Mouse (Mus musculus) adrenal gland, postnatal 36 days (tissue): ENCODE results near the gene Pcif1. TPM values are rescaled to one million over a fixed set of nuclear protein-coding genes. Genes with fewer than 3 reads are reported as not detected.

Experiments
- DNase-seq, 2 experiments: peaks; one replicate each; pipeline ENCODE4 v3.0.0; 2021; ENCODE audit warnings: mixed read lengths in 1 of 2
- total RNA-seq, 2 experiments: library from RNA; stranded (reverse); gene quantifications; 2 replicates each; pipeline ENCODE4 v1.2.3; 2021

Gene Pcif1
- total RNA-seq, 2 experiments from 2014 or later, result 45.4 to 53.9 TPM

- DNase-seq, result peak in 1 of 2 experiments; percentile 60
These were observed 14.9 kb downstream of the Pcif1 start for GRCm38 (mm10) chr2:164894048-164894447.

GRCm38 (mm10) chr2:164894644-164895043, 15.5 kb downstream of the Pcif1 start:
- DNase-seq, result no peak

GRCm38 (mm10) chr2:164895885-164896284, 16.8 kb downstream of the Pcif1 start:
- no peak for DNase-seq

GRCm38 (mm10) chr2:164898008-164898407, 18.9 kb downstream of the Pcif1 start:
- no peak for DNase-seq

GRCm38 (mm10) chr2:164899034-164899433, 19.9 kb downstream of the Pcif1 start:
- no peak for DNase-seq

- no peak for DNase-seq
These were observed 20.8 kb downstream of the Pcif1 start for GRCm38 (mm10) chr2:164899723-164900459.

GRCm38 (mm10) chr2:164901380-164901779, 22.3 kb downstream of the Pcif1 start:
- DNase-seq, result no peak

- no peak for DNase-seq
These were observed 24.4 kb downstream of the Pcif1 start for GRCm38 (mm10) chr2:164903496-164903895.

GRCm38 (mm10) chr2:164906071-164906470, 27.0 kb downstream of the Pcif1 start:
- no peak for DNase-seq

- DNase-seq, result no peak
These were observed 28.4 kb downstream of the Pcif1 start for GRCm38 (mm10) chr2:164907511-164907910.

- no peak for DNase-seq
These were observed 28.9 kb downstream of the Pcif1 start for GRCm38 (mm10) chr2:164908011-164908410.

GRCm38 (mm10) chr2:164909100-164909499, 30.0 kb downstream of the Pcif1 start:
- DNase-seq, result no peak

- DNase-seq, result peak in 1 of 2 experiments; percentile 61
These were observed 30.4 kb downstream of the Pcif1 start for GRCm38 (mm10) chr2:164909542-164909941.

GRCm38 (mm10) chr2:164910360-164911061, 31.4 kb downstream of the Pcif1 start:
- peak; percentile 37 to 51 for DNase-seq

- peak; percentile 94 to 97 for DNase-seq
These were observed 32.3 kb downstream of the Pcif1 start, which contains the start of gene Zfp335 for GRCm38 (mm10) chr2:164911086-164912048. TSS of gene Zfp335 (minus strand) at chr2:164911757.

- DNase-seq, result peak; percentile 63 to 68
These were observed 33.0 kb downstream of the Pcif1 start for GRCm38 (mm10) chr2:164912151-164912550.

GRCm38 (mm10) chr2:164912749-164913427, 33.8 kb downstream of the Pcif1 start:
- DNase-seq, result no peak

GRCm38 (mm10) chr2:164913428-164913786, 34.3 kb downstream of the Pcif1 start:
- peak in 1 of 2 experiments; percentile 50 for DNase-seq

- no peak for DNase-seq
These were observed 37.7 kb downstream of the Pcif1 start for GRCm38 (mm10) chr2:164916820-164917219.

- no peak for DNase-seq
These were observed 38.3 kb downstream of the Pcif1 start for GRCm38 (mm10) chr2:164917371-164917770.

- DNase-seq, result peak; percentile 35 to 49
These were observed 39.2 kb downstream of the Pcif1 start for GRCm38 (mm10) chr2:164918325-164918724.

- peak in 1 of 2 experiments; percentile 22 for DNase-seq
These were observed 42.9 kb downstream of the Pcif1 start for GRCm38 (mm10) chr2:164921984-164922383.
